Comparison of ENCODE assay signal across 8 mouse cellular contexts in genomic region chr8:90347581-90348177, GRCm38 (mm10). TPM values are rescaled to one million over a fixed set of nuclear protein-coding genes. Genes with fewer than 3 reads are reported as not detected.
DNase-seq lines count a peak whose midpoint lies in the region; ATAC-seq lines count a peak whose summit lies in the region.

No protein-coding gene starts in this region.

- peak; percentile 7 to 26 for DNase-seq in left cerebral cortex, postnatal 36 days (ENCODE audit: low spot score in 2 of 2)
- no peak for DNase-seq in left cerebral cortex, postnatal 25 days (ENCODE audit: low spot score in 2 of 2)
- peak; percentile 43 for DNase-seq in embryonic facial prominence, embryonic 11.5 days (ENCODE audit: low spot score)
- peak; percentile 12 to 23 for DNase-seq in heart, postnatal 36 days
- DNase-seq in liver = peak; percentile 5
- DNase-seq in neural tube, embryonic 11.5 days (ENCODE audit: low spot score) = peak; percentile 66
- no peak for DNase-seq in spleen, adult 12 weeks (ENCODE audit: low spot score)

- under 1% methylated on average over 62 of the region's 66 CpGs for WGBS in embryonic facial prominence, embryonic 11.5 days
- under 1% methylated on average over 25 of the region's 66 CpGs for WGBS in neural tube, embryonic 11.5 days

- peak overlapping the region; percentile 79 for H3K4me3 ChIP-seq in embryonic facial prominence, embryonic 11.5 days (ENCODE audit: low read depth, low read length)
- peak overlapping the region; percentile 93 for H3K4me3 ChIP-seq in neural tube, embryonic 11.5 days (ENCODE audit: low read depth, low read length)

- no peaks in the 10 kb centered on the region for H3K36me3 ChIP-seq in embryonic facial prominence, embryonic 11.5 days (replicated peaks; ENCODE audit: control insufficient read depth, insufficient read depth, low read depth, low read length)
- no peaks in the 10 kb centered on the region for H3K36me3 ChIP-seq in neural tube, embryonic 11.5 days (ENCODE audit: control insufficient read depth, insufficient read depth, low read length)

- H3K27me3 ChIP-seq in embryonic facial prominence, embryonic 11.5 days (ENCODE audit: control insufficient read depth, insufficient read depth, low read length) = no peaks in the 10 kb centered on the region
- H3K27me3 ChIP-seq in neural tube, embryonic 11.5 days (ENCODE audit: control insufficient read depth, insufficient read depth, low read length) = no peaks in the 10 kb centered on the region

- 0 out of 2 replicates have a peak, but pooled peaks cover 2% of the 10 kb centered on the region for H3K4me1 ChIP-seq in embryonic facial prominence, embryonic 11.5 days (ENCODE audit: control insufficient read depth, insufficient read depth, low read length)
- peaks cover 6% of the 10 kb centered on the region for H3K4me1 ChIP-seq in neural tube, embryonic 11.5 days (ENCODE audit: control insufficient read depth, insufficient read depth, low read length)

- H3K9ac ChIP-seq in embryonic facial prominence, embryonic 11.5 days (replicated peaks; ENCODE audit: low read length) = peak overlapping the region; percentile 94
- H3K9ac ChIP-seq in neural tube, embryonic 11.5 days (ENCODE audit: low read length) = peak overlapping the region; percentile 99

- H3K4me2 ChIP-seq in embryonic facial prominence, embryonic 11.5 days (ENCODE audit: low read depth, low read length) = peak overlapping the region; percentile 87
- peak overlapping the region; percentile 56 for H3K4me2 ChIP-seq in neural tube, embryonic 11.5 days (ENCODE audit: low read depth)

- H3K9me3 ChIP-seq in embryonic facial prominence, embryonic 11.5 days (replicated peaks; ENCODE audit: control insufficient read depth, low read length) = no peaks in the 10 kb centered on the region
- H3K9me3 ChIP-seq in neural tube, embryonic 11.5 days (ENCODE audit: control insufficient read depth, low read length) = no peaks in the 10 kb centered on the region

- ATAC-seq in embryonic facial prominence, embryonic 11.5 days (replicated peaks; ENCODE audit: insufficient number of reproducible peaks, low FRiP score, low TSS enrichment, low read depth) = peak; percentile 46
- peak; percentile 31 for ATAC-seq in neural tube, embryonic 11.5 days (ENCODE audit: insufficient read depth, low FRiP score, low TSS enrichment)
- no peak for ATAC-seq in activated CD4-positive, CD25-positive, alpha-beta regulatory T cell, adult 4 months

- H3K27ac ChIP-seq in embryonic facial prominence, embryonic 11.5 days (replicated peaks; ENCODE audit: low read depth, low read length) = peak overlapping the region; percentile 79
- H3K27ac ChIP-seq in neural tube, embryonic 11.5 days (ENCODE audit: low read depth, low read length) = peak overlapping the region; percentile 99

- intact Hi-C loops in left cerebral cortex, postnatal 36 days (cut with DNase I) = loop anchor here (5.0 to 10.0 kb wide), 6 partner anchors 107 to 493 kb away; no protein-coding TSS in a partner anchor
- intact Hi-C loops in left cerebral cortex, postnatal 25 days (cut with DNase I) = loop anchor here (5.0 kb wide), 4 partner anchors 105 to 345 kb away; no protein-coding TSS in a partner anchor
- intact Hi-C loops in heart, postnatal 36 days (cut with DNase I) = loop anchor here (2.0 to 5.0 kb wide), 2 partner anchors 309 to 345 kb away; no protein-coding TSS in a partner anchor

RNA-seq across cellular contexts. Expression of gene Tox3, which starts 0.5 kb away (rescaled TPM):
- 10 to 100 TPM; 19.8 to 24.6 TPM for total RNA-seq in left cerebral cortex, postnatal 36 days (2021)
- total RNA-seq in left cerebral cortex, postnatal 25 days (2021) = 10 to 100 TPM; 20.9 to 24.3 TPM
- 12.8 and 17.1 TPM in 2 replicates for polyA plus RNA-seq in embryonic facial prominence, embryonic 11.5 days (2014; fragmentation: Nextera tagmentation; extraction: Ambion mirVana)
- total RNA-seq in heart, postnatal 36 days (2021) = 1 to 10 TPM; 3.7 to 4.4 TPM
- polyA plus RNA-seq in neural tube, embryonic 11.5 days (2014; fragmentation: Nextera tagmentation; extraction: Ambion mirVana) = 40.8 and 42.6 TPM in 2 replicates
- not detected for polyA plus RNA-seq in activated CD4-positive, CD25-positive, alpha-beta regulatory T cell, adult 4 months (2017; shearing (Covaris generic))

Comparison
In these comparisons a context has a peak if more than half of its experiments do, and no peak if none do; other contexts are left out.
1. DNase-seq: peak in left cerebral cortex, postnatal 36 days (2 of 2), embryonic facial prominence, embryonic 11.5 days (single experiment), heart, postnatal 36 days (2 of 2), liver (single experiment) and neural tube, embryonic 11.5 days (single experiment); none in left cerebral cortex, postnatal 25 days (0 of 2) and spleen, adult 12 weeks (single experiment).